Mouse (Mus musculus) kidney, embryonic 14.5 days (tissue): ENCODE measurements around the gene Serpina3b. TPM values are rescaled to one million over a fixed set of nuclear protein-coding genes. Genes with fewer than 3 reads are reported as not detected.
"Not testable (repeated sequence)": the region's sequence is repeated elsewhere in the genome, so short reads cannot be mapped to it uniquely, and the experiment has no call there.

ENCODE experiments used
- ATAC-seq: fragments of 200-750 bp; cut with Nextera tagmentation; 2 replicates; pipeline ENCODE4 v1.8.0; 2017; ENCODE audit warnings: moderate number of reproducible peaks, mild to moderate bottlenecking, moderate TSS enrichment, moderate library complexity; ENCODE audit not compliant: low FRiP score, low TSS enrichment
- H3K27ac ChIP-seq: fragments of 300-500 bp; sonication (generic); 2 replicates; pipeline ENCODE4 v1.5.1; 2014; ENCODE audit warnings: low read depth, mild to moderate bottlenecking, low read length, moderate library complexity, mixed read lengths
- H3K27me3 ChIP-seq: fragments of 300-500 bp; sonication (generic); 2 replicates; pipeline ENCODE4 v1.6.1; 2014; ENCODE audit warnings: mild to moderate bottlenecking, low read length; ENCODE audit not compliant: control insufficient read depth, insufficient read depth
- H3K36me3 ChIP-seq: fragments of 300-500 bp; sonication (generic); 2 replicates; pipeline ENCODE4 v1.6.1; 2014; ENCODE audit warnings: low read length, mixed read lengths; ENCODE audit not compliant: control insufficient read depth, insufficient read depth
- H3K4me1 ChIP-seq: fragments of 300-500 bp; sonication (generic); 2 replicates; pipeline ENCODE4 v1.6.1; 2014; ENCODE audit warnings: low read length, mixed read lengths; ENCODE audit not compliant: control insufficient read depth, insufficient read depth
- H3K4me2 ChIP-seq: fragments of 300-500 bp; sonication (generic); replicated peaks from 2 replicates; pipeline ENCODE4 v1.6.1; 2014; ENCODE audit warnings: low read depth, mild to moderate bottlenecking, low read length
- H3K4me3 ChIP-seq: fragments of 300-500 bp; sonication (generic); 2 replicates; pipeline ENCODE4 v1.5.1; 2014; ENCODE audit warnings: mild to moderate bottlenecking, low read length
- H3K9ac ChIP-seq: fragments of 300-500 bp; sonication (generic); 2 replicates; pipeline ENCODE4 v1.6.1; 2014; ENCODE audit warnings: low read depth, mild to moderate bottlenecking, low read length, moderate library complexity
- H3K9me3 ChIP-seq: fragments of 300-500 bp; sonication (generic); 2 replicates; pipeline ENCODE4 v1.6.1; 2016; ENCODE audit warnings: low read length; ENCODE audit not compliant: control insufficient read depth
- whole genome bisulfite sequencing: fragments of 180-500 bp; shearing (Covaris S2); extraction: QIAGEN DNeasy Blood & Tissue Kit; methylation state at CpG from one replicate; pipeline ENCODE4 v1.1.7; 2014; 5-methylcytosine and 5-hydroxymethylcytosine counted together
- polyA plus RNA-seq: library from polyadenylated mRNA; unstranded; fragments of >200 nt; fragmentation: Nextera tagmentation; extraction: Ambion mirVana; gene quantifications from 2 replicates; pipeline ENCODE4 v1.2.1, GENCODE M21; 2014

The Serpina3b gene
- not detected in 2 replicates for polyA plus RNA-seq

DNA sequence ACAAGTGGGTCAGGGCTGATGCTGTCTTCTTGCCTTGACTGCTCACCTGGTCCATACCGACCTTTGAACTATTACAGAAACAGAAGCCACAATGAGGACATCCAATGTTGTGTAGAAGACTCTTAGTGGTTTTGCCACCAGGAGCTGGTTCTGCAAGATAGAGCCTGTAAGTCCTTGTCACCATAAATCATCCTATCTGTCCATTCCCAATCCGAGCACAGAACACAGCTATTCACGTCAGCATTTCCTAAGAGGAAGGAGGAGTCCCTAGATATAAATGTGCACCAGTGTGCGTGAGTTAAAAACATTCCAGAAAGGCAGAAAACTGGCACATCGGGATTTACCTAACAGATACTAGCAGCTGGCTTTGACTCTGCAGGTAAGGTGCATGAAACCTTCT is at the start of gene Serpina3b:
Serpina3b (plus strand) TSS at position 301 of the 400 bp plus-strand sequence.
- H3K4me1 ChIP-seq, result no peaks in the 10 kb centered on the region
- no peak within 1 kb of the TSS for H3K4me2 ChIP-seq
- no peak within 1 kb of the TSS for H3K9ac ChIP-seq
- no peaks in the 10 kb centered on the region for H3K9me3 ChIP-seq
- no peak within 1 kb of the TSS for H3K4me3 ChIP-seq
- no peaks in the 10 kb centered on the region for H3K36me3 ChIP-seq
- H3K27me3 ChIP-seq, result no peaks in the 10 kb centered on the region
- H3K27ac ChIP-seq, result no peak within 1 kb of the TSS
- 78% methylated on average over 5 of the region's 5 CpGs for WGBS
- no peak for ATAC-seq

DNA sequence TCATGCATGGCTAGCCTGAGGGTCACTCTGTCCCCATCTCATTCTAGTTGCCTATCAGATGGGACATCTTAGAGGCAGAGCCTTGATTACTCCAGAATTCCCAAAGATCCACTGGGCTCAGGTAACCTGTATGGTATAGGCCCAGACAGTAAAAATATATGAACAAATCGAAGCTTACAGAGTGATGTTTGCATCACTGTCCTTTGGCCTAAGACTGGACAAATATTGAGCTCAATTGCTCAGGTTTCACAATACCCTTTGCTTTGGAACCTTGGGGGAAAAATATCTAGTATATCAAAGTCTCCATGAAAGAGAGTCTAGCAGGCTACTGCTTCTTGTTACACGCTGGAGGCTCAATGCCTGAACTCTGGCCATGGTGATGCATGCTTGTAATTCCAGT is 37.7 kb upstream of the Serpina3b start:
- 83% methylated on average over 2 of the region's 2 CpGs for WGBS
- Histone ChIP-seq H3K27me3 (no peaks in the 10 kb centered on the region), H3K4me2 (no peak overlapping the region), H3K9me3 (no peaks in the 10 kb centered on the region), H3K36me3 (no peaks in the 10 kb centered on the region), H3K4me1 (no peaks in the 10 kb centered on the region), H3K4me3 (no peak overlapping the region), H3K27ac (no peak overlapping the region), H3K9ac (no peak overlapping the region)
- ATAC-seq, result no peak

DNA sequence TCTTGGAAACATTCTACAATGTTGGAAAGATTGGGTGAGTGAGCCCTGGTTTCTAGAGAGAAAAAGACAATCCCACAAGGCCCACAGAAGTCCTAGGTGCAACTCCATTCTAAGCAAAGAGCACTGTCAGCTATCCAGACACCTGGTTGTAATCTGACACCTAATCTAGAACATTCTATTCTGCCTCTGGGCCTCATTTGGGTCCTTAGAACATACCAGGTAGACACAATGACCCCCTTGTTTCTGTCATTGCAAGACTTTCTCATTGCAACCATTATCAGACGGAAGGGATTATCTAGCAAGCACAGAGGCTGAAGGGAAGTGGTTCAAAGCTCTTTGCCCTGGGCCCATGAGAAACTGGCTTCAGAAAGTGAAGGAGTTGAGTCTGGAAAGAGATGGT is 36.5 kb upstream of the Serpina3b start:
- no peak for ATAC-seq
- Histone ChIP-seq H3K4me1 (no peaks in the 10 kb centered on the region), H3K4me2 (no peak overlapping the region)

DNA sequence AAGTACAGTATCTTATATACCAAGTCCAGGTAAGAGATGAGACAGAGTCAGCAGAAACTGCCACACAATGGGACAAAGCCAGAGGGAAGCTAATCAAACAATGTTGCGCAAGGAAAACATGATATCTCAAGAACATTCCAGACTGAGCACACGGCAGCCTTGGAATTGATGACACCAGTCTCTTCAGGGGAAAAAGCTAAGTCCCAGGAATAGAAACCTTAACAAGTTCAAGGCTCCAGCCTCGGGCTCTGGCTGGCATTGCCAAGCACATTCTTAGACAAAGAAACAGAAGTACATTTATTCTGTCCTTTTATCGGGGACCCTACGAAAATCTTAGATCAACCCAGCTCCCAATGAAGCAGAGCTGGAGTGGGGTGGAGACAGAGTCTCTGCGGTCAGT is 27.0 kb upstream of the Serpina3b start, which contains the start of gene Serpina5:
Serpina5 (plus strand) TSS at position 346 of the 400 bp plus-strand sequence.
- 91% methylated on average over 6 of the region's 6 CpGs for WGBS
- H3K27me3 ChIP-seq, result no peaks in the 10 kb centered on the region
- H3K36me3 ChIP-seq, result no peaks in the 10 kb centered on the region
- H3K4me3 ChIP-seq, result no peak within 1 kb of the TSS
- H3K9ac ChIP-seq, result no peak within 1 kb of the TSS
- H3K4me2 ChIP-seq, result no peak within 1 kb of the TSS
- ATAC-seq, result no peak
- H3K9me3 ChIP-seq, result no peaks in the 10 kb centered on the region
- no peak within 1 kb of the TSS for H3K27ac ChIP-seq
- no peaks in the 10 kb centered on the region for H3K4me1 ChIP-seq

More for the DNA sequence above, 36.5 kb upstream of the Serpina3b start:
- Histone ChIP-seq H3K9me3 (no peaks in the 10 kb centered on the region), H3K9ac (no peak overlapping the region), H3K27me3 (no peaks in the 10 kb centered on the region), H3K36me3 (no peaks in the 10 kb centered on the region), H3K4me3 (no peak overlapping the region), H3K27ac (no peak overlapping the region)
- 74% methylated on average over 1 of the region's 1 CpGs for WGBS

DNA sequence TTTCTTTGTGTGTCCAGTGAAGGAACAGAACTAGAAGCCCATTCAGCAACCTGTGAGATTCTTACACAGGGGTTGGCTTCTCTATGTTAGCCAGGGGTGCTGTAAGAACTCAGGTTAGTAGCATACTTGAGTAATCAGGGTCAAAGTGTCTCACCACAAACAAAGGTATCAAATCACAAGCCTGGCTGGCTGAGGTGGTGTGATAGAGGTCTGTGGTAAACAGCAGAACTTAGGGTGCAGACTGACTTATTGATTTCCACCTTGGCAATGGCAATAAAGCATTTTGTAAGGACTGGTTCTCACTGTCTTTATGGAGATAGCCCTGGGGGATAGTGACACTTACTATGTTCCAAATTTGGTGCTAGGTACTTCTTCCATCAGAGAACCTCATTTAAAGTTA is 21.9 kb upstream of the Serpina3b start:
- ATAC-seq, result no peak
- H3K27me3 ChIP-seq, result no peaks in the 10 kb centered on the region

DNA sequence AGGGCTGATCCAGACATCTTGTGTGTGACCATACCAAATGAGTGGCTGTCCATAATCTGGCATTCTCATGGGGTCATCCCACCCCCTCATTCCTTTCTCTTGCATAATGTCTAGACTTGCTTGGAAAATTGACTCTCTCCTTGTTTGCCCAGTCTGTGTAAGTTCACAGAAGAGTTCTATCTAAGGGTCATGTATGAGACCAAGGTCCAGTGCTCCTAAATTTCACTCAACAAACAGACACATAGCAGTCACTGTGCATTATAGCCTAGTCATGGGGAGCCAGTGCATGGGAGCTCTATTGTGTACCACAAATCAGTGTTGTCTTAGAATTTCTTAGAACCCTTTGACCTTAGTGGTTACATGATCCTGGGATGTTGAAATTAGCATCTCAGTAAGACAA is 20.9 kb upstream of the Serpina3b start:
- Histone ChIP-seq H3K36me3 (no peaks in the 10 kb centered on the region), H3K9ac (no peak overlapping the region), H3K27me3 (no peaks in the 10 kb centered on the region), H3K4me1 (no peaks in the 10 kb centered on the region), H3K9me3 (no peaks in the 10 kb centered on the region), H3K4me3 (no peak overlapping the region), H3K27ac (no peak overlapping the region), H3K4me2 (no peak overlapping the region)
- ATAC-seq, result no peak

More for the DNA sequence above, 21.9 kb upstream of the Serpina3b start:
- Histone ChIP-seq H3K36me3 (no peaks in the 10 kb centered on the region), H3K27ac (no peak overlapping the region), H3K9ac (no peak overlapping the region), H3K9me3 (no peaks in the 10 kb centered on the region), H3K4me2 (no peak overlapping the region), H3K4me1 (no peaks in the 10 kb centered on the region), H3K4me3 (no peak overlapping the region)

DNA sequence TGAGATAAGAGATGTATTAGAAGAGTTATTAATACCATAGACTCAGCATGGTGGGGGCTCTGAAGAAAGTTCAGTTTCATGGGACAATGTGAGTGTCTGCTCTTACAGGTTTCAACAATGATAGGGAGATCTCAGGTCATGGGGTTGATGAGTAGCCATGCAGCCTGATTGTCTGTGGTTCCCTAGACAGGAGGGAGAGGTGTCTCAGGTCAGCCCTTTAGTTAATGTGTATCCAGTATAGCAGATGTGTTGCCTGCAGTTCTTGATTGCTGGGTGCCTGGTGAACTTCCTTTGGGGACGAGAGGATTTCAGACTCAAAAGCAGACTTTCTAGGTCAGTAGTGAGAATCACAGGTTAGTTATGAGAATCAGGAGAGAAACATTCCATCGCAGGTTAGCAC is 19.3 kb upstream of the Serpina3b start:
- Histone ChIP-seq H3K4me3 (no peak overlapping the region), H3K27ac (no peak overlapping the region), H3K4me2 (no peak overlapping the region), H3K27me3 (no peaks in the 10 kb centered on the region), H3K4me1 (no peaks in the 10 kb centered on the region), H3K9me3 (no peaks in the 10 kb centered on the region), H3K9ac (no peak overlapping the region), H3K36me3 (no peaks in the 10 kb centered on the region)
- ATAC-seq, result no peak
- WGBS, result 74% methylated on average over 2 of the region's 2 CpGs

DNA sequence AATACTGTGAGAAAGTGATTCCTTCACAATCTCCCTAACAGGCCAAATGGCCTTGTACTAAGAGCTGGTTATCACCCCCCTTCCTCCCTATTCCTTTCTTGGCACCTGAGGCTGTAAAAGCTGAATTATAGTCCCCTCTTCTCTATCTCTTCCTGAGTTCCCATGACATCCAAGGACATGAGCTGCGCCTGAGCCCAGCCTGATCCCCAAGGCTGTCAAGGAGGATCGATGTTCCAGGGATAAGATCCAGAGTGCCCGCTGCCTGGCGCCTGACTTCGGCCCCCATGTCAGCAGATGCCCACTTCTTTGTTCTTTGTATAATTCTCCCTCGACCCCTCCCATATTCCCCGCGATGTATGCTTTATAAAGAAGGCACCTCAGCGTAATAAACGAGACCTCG is 15.5 kb upstream of the Serpina3b start, which contains the start of gene Serpina3a:
Serpina3a (plus strand) TSS at position 392 of the 400 bp plus-strand sequence.
- not testable (repeated sequence) for H3K4me2 ChIP-seq, H3K36me3 ChIP-seq, H3K4me1 ChIP-seq, H3K27ac ChIP-seq, ATAC-seq, H3K27me3 ChIP-seq, H3K9ac ChIP-seq, H3K4me3 ChIP-seq, H3K9me3 ChIP-seq
- WGBS, result 91% methylated on average over 11 of the region's 11 CpGs

DNA sequence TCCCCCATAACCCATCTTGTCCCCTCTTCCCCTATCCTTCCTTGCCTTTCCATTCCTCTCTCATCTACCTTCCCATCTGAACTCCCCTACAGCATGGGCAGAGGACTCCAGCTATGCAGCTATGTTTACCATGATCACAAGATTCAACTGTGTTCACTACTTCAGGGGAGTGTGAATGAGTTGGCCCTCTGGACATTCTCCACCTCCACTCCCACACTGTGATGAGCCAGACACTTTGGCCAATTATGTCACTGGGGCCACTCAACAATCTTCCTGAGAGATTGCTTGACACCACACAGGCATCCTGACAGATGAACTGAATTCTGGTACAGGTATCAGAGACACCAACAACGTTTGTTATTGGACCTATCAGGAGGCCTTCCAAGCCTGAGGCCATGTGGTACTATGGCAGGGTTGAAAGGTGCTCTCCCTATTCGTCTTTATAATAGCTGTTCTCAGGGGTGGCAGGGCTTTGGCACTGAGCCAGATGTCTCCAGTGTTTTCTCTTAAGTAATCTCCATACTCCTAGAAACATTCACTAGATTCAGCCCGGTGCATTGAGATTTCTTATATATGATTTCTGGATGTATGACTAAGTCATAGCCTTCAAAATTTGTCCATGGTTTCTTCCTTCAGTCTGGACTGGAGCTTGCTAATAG is 12.7 kb upstream of the Serpina3b start:
- H3K27ac ChIP-seq, result no peak overlapping the region
- no peak overlapping the region for H3K4me2 ChIP-seq
- no peak overlapping the region for H3K9ac ChIP-seq
- no peak for ATAC-seq
- 50% methylated on average over 3 of the region's 3 CpGs for WGBS
- H3K36me3 ChIP-seq, result no peaks in the 10 kb centered on the region
- H3K4me3 ChIP-seq, result no peak overlapping the region
- H3K4me1 ChIP-seq, result no peaks in the 10 kb centered on the region
- H3K27me3 ChIP-seq, result no peaks in the 10 kb centered on the region
- no peaks in the 10 kb centered on the region for H3K9me3 ChIP-seq
